Mouse (Mus musculus): Measurements from ENCODE around the gene Gfpt2. TPM values are rescaled to one million over a fixed set of nuclear protein-coding genes. Genes with fewer than 3 reads are reported as not detected.

Gfpt2 gene
- polyA plus RNA-seq (2016; fragmentation: Nextera tagmentation; extraction: Ambion mirVana), result 20.2 and 22.5 TPM in 2 replicates

- H3K27me3 ChIP-seq, result peaks cover 6% of the 10 kb centered on the region; the same call in 1 of the 2 replicates
- peaks cover 14% of the 10 kb centered on the region for H3K4me1 ChIP-seq
- H3K9me3 ChIP-seq (replicated peaks), result peaks cover 9% of the 10 kb centered on the region
- H3K27ac ChIP-seq, result peak within 1 kb of the TSS; percentile 45; the same call in 1 of the 2 replicates
- no peaks in the 10 kb centered on the region for H3K36me3 ChIP-seq
- WGBS, result 0% methylated on average over 25 of the region's 25 CpGs
- H3K9ac ChIP-seq, result peak within 1 kb of the TSS; percentile 73
- H3K4me2 ChIP-seq (replicated peaks), result peak within 1 kb of the TSS; percentile 83
- peak; percentile 98 for ATAC-seq (ENCODE audit: low FRiP score)
- H3K4me3 ChIP-seq, result peak within 1 kb of the TSS; percentile 54
Observed at GRCm38 (mm10) chr11:49793619-49794341, at the start of gene Gfpt2. Gene Gfpt2 (plus strand): TSS chr11:49794178.

- H3K4me1 ChIP-seq, result no peaks in the 10 kb centered on the region
- ATAC-seq (ENCODE audit: low FRiP score), result no peak
- H3K9me3 ChIP-seq (replicated peaks), result peaks cover 4% of the 10 kb centered on the region; the same call in 1 of the 2 replicates
- no peak overlapping the region for H3K27ac ChIP-seq
- no peaks in the 10 kb centered on the region for H3K36me3 ChIP-seq
- no peaks in the 10 kb centered on the region for H3K27me3 ChIP-seq
- no peak overlapping the region for H3K4me2 ChIP-seq (replicated peaks)
- no peak overlapping the region for H3K4me3 ChIP-seq
- H3K9ac ChIP-seq, result no peak overlapping the region
Observed at GRCm38 (mm10) chr11:49744981-49745380, 49.0 kb upstream of the Gfpt2 start.

GRCm38 (mm10) chr11:49745839-49746238 lies 48.1 kb upstream of the Gfpt2 start:
- no peaks in the 10 kb centered on the region for H3K4me1 ChIP-seq
- no peak overlapping the region for H3K4me2 ChIP-seq (replicated peaks)
- ATAC-seq (ENCODE audit: low FRiP score), result no peak
- H3K27ac ChIP-seq, result no peak overlapping the region
- H3K9ac ChIP-seq, result no peak overlapping the region
- peaks cover 4% of the 10 kb centered on the region; the same call in 1 of the 2 replicates for H3K9me3 ChIP-seq (replicated peaks)
- 81% methylated on average over 3 of the region's 3 CpGs for WGBS
- no peak overlapping the region for H3K4me3 ChIP-seq
- H3K36me3 ChIP-seq, result no peaks in the 10 kb centered on the region
- H3K27me3 ChIP-seq, result no peaks in the 10 kb centered on the region

GRCm38 (mm10) chr11:49746756-49747155 lies 47.2 kb upstream of the Gfpt2 start:
- ATAC-seq (ENCODE audit: low FRiP score), result no peak
- H3K27ac ChIP-seq, result no peak overlapping the region

GRCm38 (mm10) chr11:49754958-49755665 lies 38.9 kb upstream of the Gfpt2 start:
- Histone ChIP-seq H3K9ac (no peak overlapping the region), H3K4me1 (no peaks in the 10 kb centered on the region), H3K4me2 (replicated peaks) (no peak overlapping the region), H3K27me3 (no peaks in the 10 kb centered on the region), H3K9me3 (replicated peaks) (no peaks in the 10 kb centered on the region), H3K36me3 (no peaks in the 10 kb centered on the region), H3K4me3 (no peak overlapping the region), H3K27ac (no peak overlapping the region)
- WGBS, result 55% methylated on average over 12 of the region's 12 CpGs
- ATAC-seq (ENCODE audit: low FRiP score), result no peak

More at GRCm38 (mm10) chr11:49746756-49747155, 47.2 kb upstream of the Gfpt2 start:
- no peaks in the 10 kb centered on the region for H3K4me1 ChIP-seq
- H3K4me3 ChIP-seq, result no peak overlapping the region
- H3K4me2 ChIP-seq (replicated peaks), result no peak overlapping the region
- H3K36me3 ChIP-seq, result no peaks in the 10 kb centered on the region
- no peak overlapping the region for H3K9ac ChIP-seq
- peaks cover 4% of the 10 kb centered on the region; the same call in 1 of the 2 replicates for H3K9me3 ChIP-seq (replicated peaks)
- no peaks in the 10 kb centered on the region for H3K27me3 ChIP-seq
- 91% methylated on average over 1 of the region's 1 CpGs for WGBS

GRCm38 (mm10) chr11:49758096-49758495 lies 35.9 kb upstream of the Gfpt2 start:
- WGBS, result 89% methylated on average over 3 of the region's 3 CpGs

GRCm38 (mm10) chr11:49761130-49761529 lies 32.8 kb upstream of the Gfpt2 start:
- Histone ChIP-seq H3K9ac (no peak overlapping the region), H3K9me3 (replicated peaks) (no peaks in the 10 kb centered on the region), H3K4me2 (replicated peaks) (no peak overlapping the region), H3K27ac (no peak overlapping the region), H3K36me3 (no peaks in the 10 kb centered on the region), H3K4me1 (peaks cover 13% of the 10 kb centered on the region), H3K27me3 (no peaks in the 10 kb centered on the region), H3K4me3 (no peak overlapping the region)
- no peak for ATAC-seq (ENCODE audit: low FRiP score)
- WGBS, result 85% methylated on average over 5 of the region's 5 CpGs

More at GRCm38 (mm10) chr11:49758096-49758495, 35.9 kb upstream of the Gfpt2 start:
- no peak overlapping the region for H3K9ac ChIP-seq
- no peak overlapping the region for H3K27ac ChIP-seq
- H3K4me3 ChIP-seq, result no peak overlapping the region
- ATAC-seq (ENCODE audit: low FRiP score), result no peak
- no peak overlapping the region for H3K4me2 ChIP-seq (replicated peaks)
- no peaks in the 10 kb centered on the region for H3K9me3 ChIP-seq (replicated peaks)
- no peaks in the 10 kb centered on the region for H3K27me3 ChIP-seq
- H3K4me1 ChIP-seq, result 0 out of 2 replicates have a peak, but pooled peaks cover 1% of the 10 kb centered on the region
- no peaks in the 10 kb centered on the region for H3K36me3 ChIP-seq

- no peak for ATAC-seq (ENCODE audit: low FRiP score)
- no peaks in the 10 kb centered on the region for H3K36me3 ChIP-seq
- no peaks in the 10 kb centered on the region for H3K27me3 ChIP-seq
- peak overlapping the region; percentile 64 for H3K27ac ChIP-seq
- peaks cover 13% of the 10 kb centered on the region for H3K4me1 ChIP-seq
- no peak overlapping the region for H3K9ac ChIP-seq
- no peak overlapping the region for H3K4me2 ChIP-seq (replicated peaks)
- H3K4me3 ChIP-seq, result no peak overlapping the region
- no peaks in the 10 kb centered on the region for H3K9me3 ChIP-seq (replicated peaks)
Observed at GRCm38 (mm10) chr11:49763555-49763954, 30.4 kb upstream of the Gfpt2 start.

GRCm38 (mm10) chr11:49764023-49764422 lies 30.0 kb upstream of the Gfpt2 start:
- Histone ChIP-seq H3K4me1 (peaks cover 13% of the 10 kb centered on the region), H3K27ac (peak overlapping the region; percentile 52; the same call in 1 of the 2 replicates), H3K9ac (no peak overlapping the region), H3K36me3 (no peaks in the 10 kb centered on the region), H3K4me2 (replicated peaks) (no peak overlapping the region), H3K4me3 (no peak overlapping the region), H3K9me3 (replicated peaks) (no peaks in the 10 kb centered on the region), H3K27me3 (no peaks in the 10 kb centered on the region)
- 57% methylated on average over 4 of the region's 4 CpGs for WGBS
- no peak; the same call in 1 of the 2 replicates for ATAC-seq (ENCODE audit: low FRiP score)

- no peak overlapping the region for H3K9ac ChIP-seq
- no peak overlapping the region for H3K4me2 ChIP-seq (replicated peaks)
- no peak overlapping the region for H3K4me3 ChIP-seq
- no peaks in the 10 kb centered on the region for H3K36me3 ChIP-seq
- 27% methylated on average over 8 of the region's 8 CpGs for WGBS
- peaks cover 13% of the 10 kb centered on the region for H3K4me1 ChIP-seq
- 0 out of 2 replicates have a peak, but pooled peaks have one; percentile 29 for ATAC-seq (ENCODE audit: low FRiP score)
- peak overlapping the region; percentile 64 for H3K27ac ChIP-seq
- H3K9me3 ChIP-seq (replicated peaks), result no peaks in the 10 kb centered on the region
- no peaks in the 10 kb centered on the region for H3K27me3 ChIP-seq
Observed at GRCm38 (mm10) chr11:49764639-49765299, 29.2 kb upstream of the Gfpt2 start.

- H3K9me3 ChIP-seq (replicated peaks), result no peaks in the 10 kb centered on the region
- ATAC-seq (ENCODE audit: low FRiP score), result no peak
- 84% methylated on average over 3 of the region's 3 CpGs for WGBS
Observed at GRCm38 (mm10) chr11:49765377-49766136, 28.4 kb upstream of the Gfpt2 start.

GRCm38 (mm10) chr11:49766137-49766411 lies 27.9 kb upstream of the Gfpt2 start:
- Histone ChIP-seq H3K4me1 (peaks cover 13% of the 10 kb centered on the region), H3K4me2 (replicated peaks) (no peak overlapping the region), H3K27me3 (no peaks in the 10 kb centered on the region), H3K4me3 (no peak overlapping the region), H3K9me3 (replicated peaks) (no peaks in the 10 kb centered on the region), H3K9ac (no peak overlapping the region), H3K27ac (no peak overlapping the region), H3K36me3 (no peaks in the 10 kb centered on the region)
- WGBS, result 89% methylated on average over 2 of the region's 2 CpGs
- ATAC-seq (ENCODE audit: low FRiP score), result no peak

More at GRCm38 (mm10) chr11:49765377-49766136, 28.4 kb upstream of the Gfpt2 start:
- Histone ChIP-seq H3K4me1 (peaks cover 13% of the 10 kb centered on the region), H3K27ac (no peak overlapping the region), H3K4me2 (replicated peaks) (no peak overlapping the region), H3K36me3 (no peaks in the 10 kb centered on the region), H3K9ac (no peak overlapping the region), H3K27me3 (no peaks in the 10 kb centered on the region), H3K4me3 (no peak overlapping the region)

Data from hindbrain, embryonic 12.5 days (tissue).